Comparison of ENCODE assay signal across 32 mouse cellular contexts in genomic region chr4:129924143-129924542, GRCm38 (mm10). TPM values are rescaled to one million over a fixed set of nuclear protein-coding genes. Genes with fewer than 3 reads are reported as not detected.
DNase-seq lines count a peak whose midpoint lies in the region; ATAC-seq and TF ChIP-seq lines count a peak whose summit lies in the region.
"Had no signal": no experiment of that assay in that cellular context is flagged by ENCODE, and none has a peak within 500 bp of the region (broad histone marks: within the 10 kb centered on the region; RNA-seq: fewer than 3 reads in every experiment).

No protein-coding gene starts in this region.

- H3K27ac ChIP-seq in heart, embryonic 13.5 days (replicated peaks) = 0 out of 2 replicates have a peak overlapping the region, but pooled peaks have one; percentile 98
- H3K27ac ChIP-seq in heart, embryonic 12.5 days (ENCODE audit: poor library complexity, severe bottlenecking) = no peak overlapping the region
- no peak overlapping the region for H3K27ac ChIP-seq in liver, adult 2 months (replicated peaks; ENCODE audit: insufficient read depth, low read depth, low read length)
- H3K27ac ChIP-seq in liver, embryonic 11.5 days (ENCODE audit: low read depth, low read length) = no peak overlapping the region
- H3K27ac ChIP-seq: embryonic facial prominence, embryonic 13.5 days; forebrain, embryonic 10.5 days; forebrain, embryonic 15.5 days; kidney, postnatal 0 days; limb, embryonic 13.5 days; liver, embryonic 15.5 days; lung, embryonic 15.5 days; midbrain, embryonic 10.5 days; midbrain, embryonic 15.5 days; neural tube, embryonic 15.5 days had no signal

- H3K4me1 ChIP-seq in heart, embryonic 13.5 days = peaks cover 67% of the 10 kb centered on the region
- H3K4me1 ChIP-seq in heart, embryonic 12.5 days (replicated peaks) = peaks cover 52% of the 10 kb centered on the region
- peaks cover 21% of the 10 kb centered on the region for H3K4me1 ChIP-seq in liver, adult 2 months (ENCODE audit: control insufficient read depth, insufficient read depth, low read length)
- H3K4me1 ChIP-seq in liver, embryonic 11.5 days (replicated peaks; ENCODE audit: control insufficient read depth, insufficient read depth, low read length) = peaks cover 15% of the 10 kb centered on the region; the same call in 1 of the 2 replicates

- TF ChIP-seq CTCF in liver, adult 2 months (IDR thresholded peaks at IDR 0.05; ENCODE audit: low read depth, low read length) = no peak

- ATAC-seq in heart, embryonic 13.5 days (ENCODE audit: extremely low read depth, insufficient number of reproducible peaks, low FRiP score, low TSS enrichment) = no peak
- ATAC-seq in heart, embryonic 12.5 days (ENCODE audit: insufficient number of reproducible peaks, low FRiP score) = no peak
- ATAC-seq in liver, embryonic 11.5 days (replicated peaks; ENCODE audit: low FRiP score) = no peak
- no peak for ATAC-seq in CD4-positive, CD25-positive, alpha-beta regulatory T cell, adult 4 months
- ATAC-seq: forebrain, embryonic 15.5 days; intestine, embryonic 16.5 days; midbrain, embryonic 15.5 days had no signal

- H3K4me3 ChIP-seq in heart, embryonic 13.5 days = no peak overlapping the region
- no peak overlapping the region for H3K4me3 ChIP-seq in heart, embryonic 12.5 days
- H3K4me3 ChIP-seq in liver, adult 2 months (ENCODE audit: insufficient read depth, low read depth, low read length) = no peak overlapping the region
- H3K4me3 ChIP-seq in liver, embryonic 11.5 days (ENCODE audit: low read depth, low read length) = no peak overlapping the region
- H3K4me3 ChIP-seq: embryonic facial prominence, embryonic 13.5 days; forebrain, embryonic 10.5 days; forebrain, embryonic 15.5 days; limb, embryonic 13.5 days; liver, embryonic 15.5 days; lung, embryonic 15.5 days; midbrain, embryonic 10.5 days; midbrain, embryonic 15.5 days; neural tube, embryonic 15.5 days had no signal

- H3K4me2 ChIP-seq in heart, embryonic 13.5 days = no peak overlapping the region
- no peak overlapping the region for H3K4me2 ChIP-seq in heart, embryonic 12.5 days
- no peak overlapping the region for H3K4me2 ChIP-seq in liver, embryonic 11.5 days
- H3K4me2 ChIP-seq: embryonic facial prominence, embryonic 13.5 days; forebrain, embryonic 15.5 days; limb, embryonic 13.5 days; liver, embryonic 15.5 days; lung, embryonic 15.5 days; midbrain, embryonic 15.5 days; neural tube, embryonic 15.5 days had no signal

- no peak overlapping the region for H3K9ac ChIP-seq in heart, embryonic 13.5 days
- H3K9ac ChIP-seq in heart, embryonic 12.5 days = no peak overlapping the region
- no peak overlapping the region for H3K9ac ChIP-seq in liver, adult 2 months (ENCODE audit: low read depth, low read length)
- H3K9ac ChIP-seq in liver, embryonic 11.5 days (ENCODE audit: low read depth, low read length) = no peak overlapping the region
- H3K9ac ChIP-seq: embryonic facial prominence, embryonic 13.5 days; forebrain, embryonic 15.5 days; limb, embryonic 13.5 days; liver, embryonic 15.5 days; lung, embryonic 15.5 days; midbrain, embryonic 15.5 days; neural tube, embryonic 15.5 days had no signal

- H3K36me3 ChIP-seq in heart, embryonic 13.5 days = no peaks in the 10 kb centered on the region
- no peaks in the 10 kb centered on the region for H3K36me3 ChIP-seq in heart, embryonic 12.5 days
- no peaks in the 10 kb centered on the region for H3K36me3 ChIP-seq in liver, adult 2 months (ENCODE audit: control insufficient read depth, insufficient read depth, low read length)
- H3K36me3 ChIP-seq in liver, embryonic 11.5 days (ENCODE audit: control insufficient read depth, insufficient read depth, low read length) = no peaks in the 10 kb centered on the region
- no peaks in the 10 kb centered on the region for H3K36me3 ChIP-seq in splenic B cell, adult 2 months (ENCODE audit: control insufficient read depth, insufficient read depth, low read length, poor library complexity, severe bottlenecking)
- H3K36me3 ChIP-seq: embryonic facial prominence, embryonic 13.5 days; forebrain, embryonic 10.5 days; forebrain, embryonic 15.5 days; G1E; limb, embryonic 13.5 days; liver, embryonic 15.5 days; lung, embryonic 15.5 days; midbrain, embryonic 10.5 days; midbrain, embryonic 15.5 days; neural tube, embryonic 15.5 days had no signal

- peak; percentile 56 to 82 for DNase-seq in adrenal gland, adult (ENCODE audit: inconsistent age in 2 of 2, low spot score in 1 of 2)
- no peak for DNase-seq in adrenal gland, adult 18-20 months (ENCODE audit: low spot score in 2 of 2)
- DNase-seq in liver, adult 2 months (ENCODE audit: extremely low read depth, low read depth, low spot score) = peak; percentile 34
- no peak for DNase-seq in liver, embryonic 11.5 days (ENCODE audit: low spot score)
- peak; percentile 38 for DNase-seq in splenic B cell, adult 2 months (ENCODE audit: low read depth, low spot score)
- DNase-seq: cerebellum, adult 11-12 months; cerebellum, adult 9-11 months; gastrocnemius, postnatal 25 days; kidney, adult 8-10 months; retina, postnatal 1 day; right cerebral cortex, postnatal 14 days; thymus, adult 2 months; thymus, postnatal 36 days had no signal

- H3K79me2 ChIP-seq in liver, adult 2 months (ENCODE audit: control insufficient read depth, insufficient read depth, low read length) = no peaks in the 10 kb centered on the region

- H3K27me3 ChIP-seq in heart, embryonic 13.5 days (replicated peaks) = no peaks in the 10 kb centered on the region
- H3K27me3 ChIP-seq in heart, embryonic 12.5 days (replicated peaks) = no peaks in the 10 kb centered on the region
- no peaks in the 10 kb centered on the region for H3K27me3 ChIP-seq in liver, adult 2 months (ENCODE audit: control insufficient read depth, insufficient read depth, low read length)
- H3K27me3 ChIP-seq in liver, embryonic 11.5 days (replicated peaks; ENCODE audit: control insufficient read depth, insufficient read depth, low read length) = no peaks in the 10 kb centered on the region
- no peaks in the 10 kb centered on the region for H3K27me3 ChIP-seq in splenic B cell, adult 2 months (ENCODE audit: control insufficient read depth, insufficient read depth, low read length, poor library complexity, severe bottlenecking)
- H3K27me3 ChIP-seq: embryonic facial prominence, embryonic 13.5 days; forebrain, embryonic 15.5 days; liver, embryonic 15.5 days; lung, embryonic 15.5 days; neural tube, embryonic 15.5 days had no signal

- 76% methylated on average over 8 of the region's 8 CpGs for WGBS in heart, embryonic 13.5 days
- WGBS in heart, embryonic 12.5 days = 84% methylated on average over 8 of the region's 8 CpGs
- WGBS in liver, adult 2 months = 63% methylated on average over 8 of the region's 8 CpGs
- 84% methylated on average over 8 of the region's 8 CpGs for WGBS in liver, embryonic 11.5 days

- H3K9me3 ChIP-seq in heart, embryonic 13.5 days = no peaks in the 10 kb centered on the region
- no peaks in the 10 kb centered on the region for H3K9me3 ChIP-seq in heart, embryonic 12.5 days (replicated peaks)
- no peaks in the 10 kb centered on the region for H3K9me3 ChIP-seq in liver, embryonic 11.5 days (ENCODE audit: control insufficient read depth, low read length)
- H3K9me3 ChIP-seq: embryonic facial prominence, embryonic 13.5 days; forebrain, embryonic 10.5 days; forebrain, embryonic 15.5 days; G1E; limb, embryonic 13.5 days; liver, embryonic 15.5 days; lung, embryonic 15.5 days; midbrain, embryonic 10.5 days; midbrain, embryonic 15.5 days; neural tube, embryonic 15.5 days had no signal

- no peak for TF ChIP-seq POLR2A in liver, adult 2 months (IDR thresholded peaks at IDR 0.05; ENCODE audit: extremely low read depth, insufficient read depth, low read length)

RNA-seq across cellular contexts. Expression of gene Spocd1, which starts 4.9 kb away (rescaled TPM):
- under 1 TPM; 0.51 to 0.53 TPM for total RNA-seq in adrenal gland, adult 18-20 months (2021)
- 0.19 and 0.34 TPM in 2 replicates for polyA plus RNA-seq in heart, embryonic 13.5 days (2015; fragmentation: Nextera tagmentation; extraction: Ambion mirVana)
- 0.33 and 0.36 TPM in 2 replicates for polyA plus RNA-seq in heart, embryonic 12.5 days (2016; fragmentation: Nextera tagmentation; extraction: Ambion mirVana)
- not detected in 2 replicates for total RNA-seq in liver, adult 2 months (2014; rRNA removed)
- not detected in 2 replicates for polyA plus RNA-seq in liver, adult 2 months (2012; rRNA removed)
- polyA plus RNA-seq in liver, embryonic 11.5 days (2014; fragmentation: Nextera tagmentation; extraction: Ambion mirVana) = 0.07 and 0.17 TPM in 2 replicates
- polyA plus RNA-seq in CD4-positive, CD25-positive, alpha-beta regulatory T cell, adult 4 months (2017; shearing (Covaris generic)) = not detected
- total RNA-seq: G1E; gastrocnemius, adult 18-20 months; gastrocnemius, postnatal 25 days; heart, adult 18-20 months had no signal
- polyA plus RNA-seq: forebrain, embryonic 10.5 days; forebrain, embryonic 15.5 days; G1E; hindbrain, embryonic 11.5 days; intestine, embryonic 16.5 days; kidney, postnatal 0 days; liver, embryonic 15.5 days; midbrain, embryonic 10.5 days; midbrain, embryonic 15.5 days; small intestine, adult 2 months had no signal

Comparison
In these comparisons a context has a peak if more than half of its experiments do, and no peak if none do; other contexts are left out.
1. DNase-seq: peak in adrenal gland, adult (2 of 2), liver, adult 2 months (single experiment) and splenic B cell, adult 2 months (single experiment); none in adrenal gland, adult 18-20 months (0 of 2) and liver, embryonic 11.5 days (single experiment).